In the genomic region with DNA sequence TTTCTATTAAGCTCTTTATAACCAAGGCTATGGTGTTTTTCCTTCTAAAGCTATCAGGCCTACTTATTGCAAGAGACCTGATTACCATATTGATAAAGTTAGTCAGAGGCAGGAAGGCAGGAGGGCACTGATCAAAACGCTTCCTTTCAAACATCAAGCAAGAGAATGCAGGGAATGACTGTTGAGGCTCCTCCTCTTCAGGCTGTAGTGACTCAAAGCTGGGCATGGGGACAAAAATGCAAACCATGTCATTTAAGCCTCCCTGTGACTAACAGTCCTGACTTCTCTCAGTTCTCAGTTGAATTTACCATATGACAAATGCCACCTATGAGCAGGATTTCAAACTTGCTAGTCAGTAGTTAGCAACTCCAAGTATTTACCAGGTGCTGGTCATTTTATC, we compare ENCODE assay signal across 10 mouse cellular contexts. TPM values are rescaled to one million over a fixed set of nuclear protein-coding genes. Genes with fewer than 3 reads are reported as not detected.
DNase-seq lines count a peak whose midpoint lies in the region; ATAC-seq lines count a peak whose summit lies in the region.
"Had no signal": no experiment of that assay in that cellular context is flagged by ENCODE, and none has a peak within 500 bp of the region (broad histone marks: within the 10 kb centered on the region; RNA-seq: fewer than 3 reads in every experiment).

No protein-coding gene starts in this region.

- H3K4me1 ChIP-seq in heart, embryonic 12.5 days (replicated peaks): peaks cover 21% of the 10 kb centered on the region; the same call in 1 of the 2 replicates
- H3K4me1 ChIP-seq: embryonic facial prominence, embryonic 15.5 days; liver, embryonic 13.5 days had no signal

- no peak for DNase-seq in frontal cortex, postnatal 10 days (ENCODE audit: low spot score in 2 of 2)
- peak; percentile 41 to 62 for DNase-seq in left cerebral cortex, postnatal 14 days (ENCODE audit: low spot score in 2 of 2)
- no peak for DNase-seq in left cerebral cortex, adult 11 months (ENCODE audit: low spot score)
- DNase-seq in lung, postnatal 36 days: peak; percentile 63
- DNase-seq in cerebellum, postnatal 4 days (ENCODE audit: low spot score in 2 of 2): no peak
- DNase-seq: liver, embryonic 13.5 days had no signal

- intact Hi-C loops in left cerebral cortex, postnatal 14 days (cut with DNase I): no loop called here

- H3K9me3 ChIP-seq in heart, embryonic 12.5 days (replicated peaks): no peaks in the 10 kb centered on the region
- H3K9me3 ChIP-seq: embryonic facial prominence, embryonic 15.5 days; liver, embryonic 13.5 days had no signal

- no peak overlapping the region for H3K4me2 ChIP-seq in heart, embryonic 12.5 days
- H3K4me2 ChIP-seq: embryonic facial prominence, embryonic 15.5 days; liver, embryonic 13.5 days had no signal

- H3K4me3 ChIP-seq in heart, embryonic 12.5 days: no peak overlapping the region
- H3K4me3 ChIP-seq: embryonic facial prominence, embryonic 15.5 days; liver, embryonic 13.5 days had no signal

- WGBS in heart, embryonic 12.5 days: 0% methylated on average over 1 of the region's 1 CpGs

- H3K9ac ChIP-seq in heart, embryonic 12.5 days: no peak overlapping the region
- H3K9ac ChIP-seq: embryonic facial prominence, embryonic 15.5 days; liver, embryonic 13.5 days had no signal

- no peaks in the 10 kb centered on the region for H3K36me3 ChIP-seq in heart, embryonic 12.5 days
- H3K36me3 ChIP-seq: embryonic facial prominence, embryonic 15.5 days; liver, embryonic 13.5 days had no signal

- H3K27ac ChIP-seq in heart, embryonic 12.5 days (ENCODE audit: poor library complexity, severe bottlenecking): 0 out of 2 replicates have a peak overlapping the region, but pooled peaks have one; percentile 44
- H3K27ac ChIP-seq: embryonic facial prominence, embryonic 15.5 days; liver, embryonic 13.5 days had no signal

- no peaks in the 10 kb centered on the region for H3K27me3 ChIP-seq in heart, embryonic 12.5 days (replicated peaks)
- H3K27me3 ChIP-seq: embryonic facial prominence, embryonic 15.5 days had no signal

- ATAC-seq in frontal cortex, adult (ENCODE audit: low TSS enrichment): peak; percentile 98
- no peak for ATAC-seq in heart, embryonic 12.5 days (ENCODE audit: insufficient number of reproducible peaks, low FRiP score)
- no peak for ATAC-seq in cerebellum, adult (ENCODE audit: insufficient number of reproducible peaks, low FRiP score, low TSS enrichment)

RNA-seq across cellular contexts. Expression of gene Otud1, which starts 10.6 kb away (rescaled TPM):
- 10 to 100 TPM; 19.5 to 21.9 TPM for total RNA-seq in left cerebral cortex, postnatal 14 days (2021)
- polyA plus RNA-seq in heart, embryonic 12.5 days (2016; fragmentation: Nextera tagmentation; extraction: Ambion mirVana): 11.6 and 12.3 TPM in 2 replicates

Comparison
In these comparisons a context has a peak if more than half of its experiments do, and no peak if none do; other contexts are left out.
1. DNase-seq: peak in left cerebral cortex, postnatal 14 days (2 of 2) and lung, postnatal 36 days (single experiment); none in frontal cortex, postnatal 10 days (0 of 2), left cerebral cortex, adult 11 months (single experiment) and cerebellum, postnatal 4 days (0 of 2).